Mouse (Mus musculus) liver, postnatal 0 days (tissue): Measurements from ENCODE around the gene Dagla.

Experiments used
- CTCF ChIP-seq: sonication (generic); IDR thresholded peaks from 2 replicates; pipeline ENCODE4 v1.5.1; 2016; ENCODE audit warnings: antibody characterized with exemption, low read depth
- EP300 ChIP-seq: IDR thresholded peaks from 2 replicates; pipeline ENCODE4 v1.6.1; 2016; ENCODE audit warnings: antibody characterized with exemption, low read depth, mild to moderate bottlenecking

GRCm38 (mm10) chr19:10213796-10214471 lies 90.7 kb downstream of the Dagla start:
- TF ChIP-seq CTCF (no peak), EP300 (no peak)
